Mouse (Mus musculus) embryonic fibroblast, embryonic 13.5 days (primary cell): ENCODE results near the gene Gca. TPM values are rescaled to one million over a fixed set of nuclear protein-coding genes. Genes with fewer than 3 reads are reported as not detected.
"Not testable (repeated sequence)": the region's sequence is repeated elsewhere in the genome, so short reads cannot be mapped to it uniquely, and the experiment has no call there.

Experiments used
- H3K27ac ChIP-seq: 2 replicates; pipeline ENCODE4 v1.5.1; 2012; ENCODE audit warnings: low read length, control low read depth, inconsistent platforms; ENCODE audit not compliant: insufficient read depth
- H3K4me1 ChIP-seq: 2 replicates; pipeline ENCODE4 v1.6.1; 2011; ENCODE audit warnings: low read length; ENCODE audit not compliant: control insufficient read depth, insufficient read depth
- H3K4me3 ChIP-seq: 2 replicates; pipeline ENCODE4 v1.5.1; 2011; ENCODE audit warnings: mild to moderate bottlenecking, control low read depth, low read length; ENCODE audit not compliant: insufficient read depth
- CTCF ChIP-seq: IDR thresholded peaks from 2 replicates; pipeline ENCODE4 v1.5.1; 2011; ENCODE audit warnings: mild to moderate bottlenecking, control low read depth, low read length, moderate library complexity, borderline replicate concordance; ENCODE audit not compliant: insufficient read depth
- POLR2A ChIP-seq: IDR thresholded peaks from 2 replicates; pipeline ENCODE4 v1.6.1; 2011; ENCODE audit warnings: low read depth, mild to moderate bottlenecking, control low read depth, low read length, moderate library complexity
- polyA plus RNA-seq: library from polyadenylated mRNA; stranded (reverse); fragments of >200 nt; gene quantifications from 2 replicates; pipeline ENCODE4 v1.2.4, GENCODE M21; 2011; ENCODE audit warnings: low read depth; ENCODE audit not compliant: missing spikeins, insufficient read length

Gene Gca
- polyA plus RNA-seq, 1 experiment = 7.7 TPM

DNA sequence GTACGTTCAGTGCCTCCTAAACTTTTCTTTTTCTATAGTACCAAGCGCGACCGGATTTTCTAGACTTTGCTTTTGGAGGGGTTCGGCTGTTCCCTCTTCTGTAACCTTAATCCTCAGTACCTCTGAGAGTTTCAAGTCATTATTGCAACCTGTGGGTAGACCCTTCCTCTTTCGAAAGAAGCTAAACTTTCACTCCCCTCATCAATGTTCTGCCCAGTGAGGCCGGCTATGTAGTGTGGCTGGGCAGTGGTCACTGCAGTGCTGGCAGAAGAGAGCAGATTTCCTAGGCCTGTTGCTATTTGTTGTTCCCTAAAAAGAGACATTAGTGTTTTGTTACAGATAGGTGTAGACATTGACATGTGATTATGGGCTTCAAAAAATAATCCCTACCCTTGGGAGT is 754 bp downstream of the Gca start:
- TF ChIP-seq CTCF (no peak), POLR2A (no peak)
- Histone ChIP-seq H3K4me1 (no peaks in the 10 kb centered on the region), H3K27ac (no peak overlapping the region), H3K4me3 (no peak overlapping the region)

DNA sequence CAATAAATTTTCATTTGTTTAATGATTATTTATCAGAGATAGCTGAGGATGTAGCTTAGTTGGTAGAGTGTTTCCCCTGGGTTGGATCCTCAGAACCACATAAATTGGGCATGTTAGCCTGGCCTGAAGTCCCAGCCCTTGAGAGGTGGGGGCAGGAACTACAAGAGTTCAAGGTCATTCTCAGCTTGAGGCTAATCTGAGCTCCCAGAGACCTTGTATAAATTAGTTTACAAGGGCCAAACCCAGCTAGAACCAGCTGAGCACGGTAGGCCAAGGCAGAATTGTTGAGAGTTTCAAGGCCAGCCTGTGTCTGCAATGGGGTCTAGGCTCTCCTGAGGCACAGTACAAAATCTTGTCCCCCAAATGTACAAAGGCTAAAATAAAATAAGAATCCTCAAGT is 1.5 kb downstream of the Gca start:
- Histone ChIP-seq H3K27ac (no peak overlapping the region), H3K4me3 (no peak overlapping the region), H3K4me1 (no peaks in the 10 kb centered on the region)
- TF ChIP-seq CTCF = no peak

DNA sequence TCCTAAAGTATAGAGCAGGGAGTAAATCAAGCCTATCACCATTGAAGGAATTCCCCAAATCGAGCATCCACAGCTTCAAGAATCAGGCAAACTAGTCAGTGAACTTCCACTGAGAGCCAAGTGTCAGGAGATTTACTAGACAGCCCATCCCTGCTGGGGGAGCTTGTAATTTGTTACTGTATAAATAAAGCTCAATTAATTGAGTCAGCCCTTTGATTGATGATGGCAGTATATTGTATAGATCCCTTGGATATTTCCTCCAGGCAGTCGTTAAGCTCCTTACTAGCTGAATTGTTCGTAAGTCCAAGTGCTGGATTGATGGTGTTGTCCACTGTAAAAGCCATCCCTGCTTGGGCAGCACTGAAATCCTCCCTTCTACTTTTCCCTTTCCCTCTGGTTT is 5.8 kb downstream of the Gca start:
- TF ChIP-seq CTCF (no peak), POLR2A (no peak)
- H3K27ac ChIP-seq = no peak overlapping the region
- no peaks in the 10 kb centered on the region for H3K4me1 ChIP-seq
- H3K4me3 ChIP-seq = no peak overlapping the region

DNA sequence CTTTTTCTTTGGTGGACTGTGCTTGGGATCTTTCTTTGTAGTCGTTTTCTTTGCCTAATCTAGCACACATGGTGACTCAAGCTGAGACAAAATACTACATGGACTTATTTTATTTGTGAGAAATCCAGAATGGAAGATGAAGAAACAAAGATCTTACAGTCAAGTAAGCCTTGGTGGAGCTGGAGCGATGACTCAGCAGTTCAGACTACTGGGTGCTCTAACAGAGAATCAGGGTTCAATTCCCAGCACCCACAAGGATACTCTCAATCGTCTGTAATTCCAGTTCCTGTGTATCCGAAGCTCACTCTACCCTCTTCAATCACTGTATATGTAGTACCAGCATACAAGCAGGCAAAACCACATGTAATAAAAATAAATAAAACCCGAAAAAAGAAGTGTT is 6.2 kb downstream of the Gca start:
- no peaks in the 10 kb centered on the region for H3K4me1 ChIP-seq
- TF ChIP-seq CTCF (no peak), POLR2A (no peak)
- H3K27ac ChIP-seq = no peak overlapping the region
- H3K4me3 ChIP-seq = no peak overlapping the region

DNA sequence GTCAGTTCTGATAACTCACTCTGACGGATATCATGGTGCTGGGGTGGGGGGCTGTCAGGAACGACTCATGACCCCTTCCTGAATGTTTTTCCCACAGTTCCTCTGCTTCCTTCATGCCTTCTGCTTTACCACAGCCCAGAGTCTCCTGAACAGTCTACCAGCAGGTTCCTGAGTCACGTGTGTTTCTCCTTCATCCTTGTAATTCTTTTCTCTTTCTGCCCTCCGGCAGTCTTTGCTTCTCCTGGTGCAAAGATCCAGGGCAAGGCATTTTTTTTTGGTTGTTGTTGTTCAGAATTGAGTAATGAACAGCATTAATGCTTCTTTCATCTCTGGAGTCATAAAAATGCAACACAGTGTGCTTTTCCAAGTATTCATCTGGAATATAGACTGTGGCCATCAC is 6.7 kb downstream of the Gca start:
- H3K4me1 ChIP-seq = no peaks in the 10 kb centered on the region
- no peak overlapping the region for H3K4me3 ChIP-seq
- no peak overlapping the region for H3K27ac ChIP-seq
- TF ChIP-seq CTCF = no peak
- no peak for TF ChIP-seq POLR2A

DNA sequence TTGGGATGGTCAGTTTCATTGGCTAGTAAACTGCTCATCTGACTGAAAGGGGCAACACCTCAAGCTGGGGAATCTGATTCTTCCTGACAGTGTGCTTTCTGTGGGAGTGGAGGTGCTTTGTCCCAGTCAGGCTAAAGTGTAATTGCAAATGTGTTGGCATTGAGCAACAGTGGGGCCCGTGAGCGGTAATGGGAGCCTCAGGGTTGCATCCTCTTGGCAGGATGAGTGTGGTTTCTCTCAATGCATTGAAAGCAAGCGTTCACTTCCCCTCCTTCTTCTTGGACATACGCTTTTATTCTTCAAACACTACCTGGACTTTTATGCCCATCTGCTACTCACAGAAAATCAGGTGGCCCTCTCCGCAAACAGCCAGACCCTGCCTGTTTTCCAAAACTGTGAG is 8.7 kb downstream of the Gca start:
- H3K4me3 ChIP-seq = no peak overlapping the region
- H3K27ac ChIP-seq = no peak overlapping the region
- no peak for TF ChIP-seq POLR2A
- no peak for TF ChIP-seq CTCF
- no peaks in the 10 kb centered on the region for H3K4me1 ChIP-seq

DNA sequence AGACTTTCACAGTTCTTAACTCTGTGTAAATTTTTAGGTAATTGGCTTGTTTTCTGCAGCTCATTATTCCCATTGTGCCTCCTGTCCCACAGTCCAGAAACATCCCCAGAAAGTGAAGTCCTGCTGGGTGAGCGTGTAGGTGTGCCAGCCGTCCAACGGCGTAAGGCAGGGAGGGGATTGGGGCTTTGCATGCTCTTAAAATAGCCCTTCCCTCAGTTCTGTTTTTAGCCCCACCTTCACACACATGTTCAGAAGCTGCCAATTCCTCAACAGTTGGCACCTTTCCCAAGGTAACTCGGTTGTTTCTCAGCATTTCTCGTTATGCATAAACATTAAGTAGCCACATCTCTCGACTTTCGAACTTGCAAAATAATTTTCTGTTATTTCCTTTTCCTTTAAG is 17.6 kb downstream of the Gca start:
- H3K4me3 ChIP-seq = no peak overlapping the region
- no peak overlapping the region for H3K27ac ChIP-seq
- 0 out of 2 replicates have a peak, but pooled peaks cover 2% of the 10 kb centered on the region for H3K4me1 ChIP-seq
- no peak for TF ChIP-seq POLR2A
- no peak for TF ChIP-seq CTCF

DNA sequence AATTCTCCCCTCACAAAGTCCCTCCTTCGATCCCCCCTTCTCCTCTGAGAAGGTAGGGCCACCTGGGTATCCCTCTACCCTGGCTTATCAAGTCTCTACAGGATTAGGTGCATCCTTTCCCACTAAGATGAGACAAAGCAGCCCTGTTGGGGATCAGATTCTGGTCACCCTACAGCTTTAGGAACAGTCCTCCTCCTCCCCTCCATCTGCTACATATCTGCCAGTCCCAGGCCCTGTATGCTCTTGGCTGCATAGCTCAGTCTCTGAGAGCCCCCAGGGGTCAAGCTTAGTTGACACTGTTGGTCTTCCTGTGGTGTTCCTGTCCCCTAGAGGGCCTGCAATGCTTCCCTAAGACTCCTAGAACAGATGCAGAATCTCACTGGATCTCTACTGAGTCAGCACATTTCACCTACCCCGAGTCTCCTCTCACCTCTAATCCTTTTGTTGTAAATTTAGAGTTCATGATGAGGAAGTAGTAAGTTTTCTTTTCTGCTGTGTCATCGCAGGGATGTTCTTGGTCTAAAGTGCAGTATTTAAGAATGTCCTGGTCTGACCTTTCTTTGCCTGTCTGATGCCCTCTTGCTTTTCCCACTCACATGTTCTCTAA is 21.0 kb downstream of the Gca start:
- no peak for TF ChIP-seq CTCF
- no peak for TF ChIP-seq POLR2A
- Histone ChIP-seq H3K4me1 (0 out of 2 replicates have a peak, but pooled peaks cover 2% of the 10 kb centered on the region), H3K4me3 (no peak overlapping the region), H3K27ac (no peak overlapping the region)

DNA sequence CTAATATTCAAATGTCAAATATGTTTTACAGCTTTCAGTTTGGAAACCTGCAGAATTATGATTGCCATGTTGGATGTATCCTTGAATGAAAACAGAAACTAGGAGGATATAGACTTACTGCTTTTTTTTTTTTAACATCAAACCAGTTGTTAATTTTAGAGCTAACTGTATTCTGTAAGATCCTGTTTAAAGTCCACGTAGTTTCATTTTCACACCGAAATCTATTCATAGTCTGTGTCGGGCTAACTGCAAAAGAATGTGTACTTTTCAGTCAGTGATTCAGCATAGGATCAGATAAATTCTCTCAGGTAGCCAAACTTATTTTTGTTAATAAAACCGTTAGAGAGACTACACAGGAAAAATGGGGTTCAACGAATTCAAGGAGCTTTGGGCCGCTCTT is 21.8 kb downstream of the Gca start:
- H3K4me3 ChIP-seq = no peak overlapping the region
- H3K4me1 ChIP-seq = 0 out of 2 replicates have a peak, but pooled peaks cover 2% of the 10 kb centered on the region
- TF ChIP-seq POLR2A = no peak
- no peak for TF ChIP-seq CTCF
- no peak overlapping the region for H3K27ac ChIP-seq

DNA sequence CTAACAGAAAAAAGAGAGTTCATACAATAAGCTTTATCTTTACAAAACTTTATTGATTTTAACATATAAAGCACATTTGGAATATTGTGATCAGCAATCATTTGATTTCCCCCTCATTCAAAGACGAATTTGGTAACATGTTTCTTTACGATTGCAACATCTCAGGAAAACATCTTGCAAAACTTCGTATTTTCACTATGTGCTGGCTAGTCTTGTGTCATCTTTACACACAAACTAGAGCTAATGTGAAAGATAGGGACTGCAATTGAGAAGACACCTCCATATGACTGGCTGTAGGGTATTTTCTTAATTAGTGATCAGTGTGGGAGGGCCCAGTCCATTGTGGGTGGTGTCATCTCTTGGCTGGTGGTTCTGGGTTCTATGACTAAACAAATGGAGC is 42.2 kb downstream of the Gca start:
- Histone ChIP-seq H3K27ac (no peak overlapping the region), H3K4me3 (no peak overlapping the region), H3K4me1 (no peaks in the 10 kb centered on the region)
- TF ChIP-seq POLR2A (no peak), CTCF (no peak)

DNA sequence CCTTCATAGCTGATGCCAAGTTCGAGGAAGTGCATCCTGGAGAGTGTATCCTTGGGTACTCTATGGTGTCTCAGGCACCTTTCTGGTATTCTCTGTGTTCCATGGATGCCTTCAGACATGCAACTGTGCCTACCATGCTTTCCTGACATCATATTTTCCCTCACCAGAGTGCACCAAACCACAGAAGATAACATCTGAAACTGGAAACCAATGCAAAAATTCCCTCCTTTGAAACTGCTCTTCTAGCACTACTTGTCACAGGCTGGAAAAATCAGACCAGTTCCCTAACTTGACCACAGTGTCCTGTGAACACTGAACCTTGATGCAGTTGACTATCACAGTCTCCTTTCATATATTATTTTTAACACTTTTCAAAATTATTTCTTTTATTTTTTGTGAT is 45.5 kb downstream of the Gca start:
- TF ChIP-seq CTCF (no peak), POLR2A (no peak)
- Histone ChIP-seq H3K4me3 (no peak overlapping the region), H3K27ac (no peak overlapping the region), H3K4me1 (no peaks in the 10 kb centered on the region)

DNA sequence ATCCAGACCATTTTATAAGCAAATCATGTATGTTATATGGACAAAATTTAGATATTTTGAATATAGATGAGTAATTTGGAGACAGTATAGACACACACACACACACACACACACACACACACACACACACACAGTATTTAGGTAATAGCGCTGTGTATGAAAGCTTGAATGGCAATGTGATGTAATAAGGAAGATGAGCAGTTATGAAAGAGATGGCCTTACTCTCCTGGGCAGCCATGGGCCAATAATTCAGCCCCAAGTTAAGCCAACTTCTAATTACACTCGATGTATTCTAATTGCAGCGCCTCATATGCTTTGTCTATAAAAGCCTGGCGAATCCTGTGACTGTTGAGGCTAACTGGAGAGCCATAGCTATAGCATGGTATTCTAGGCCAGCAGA is 50.3 kb downstream of the Gca start:
- not testable (repeated sequence) for H3K4me1 ChIP-seq, H3K4me3 ChIP-seq, H3K27ac ChIP-seq
